Mouse (Mus musculus): ENCODE measurements at regions not wholly inside any gene's neighbourhood (a gene's known extent, or its start where the extent isn't known, plus 50 kb on each side); places are given as distances from the start of the nearest gene placed in this dataset.
A peak's percentile ranks its signal among the peaks of the same experiment; 100 is the strongest.

- 54% methylated on average over 5 of the region's 5 CpGs for WGBS
- H3K4me1 ChIP-seq (ENCODE audit: control insufficient read depth, insufficient read depth, low read length) = peaks cover 21% of the 10 kb centered on the region
- TF ChIP-seq POLR2A (IDR thresholded peaks at IDR 0.05; ENCODE audit: borderline replicate concordance, extremely low read depth, low read depth, low read length) = no peak
- peak; percentile 78 for TF ChIP-seq CTCF (IDR thresholded peaks at IDR 0.05; ENCODE audit: insufficient read depth, low read length)
- peak; percentile 49 for DNase-seq
- no peak overlapping the region for H3K4me3 ChIP-seq (replicated peaks; ENCODE audit: extremely low read depth, low read depth, low read length)
Observed at GRCm38 (mm10) chr2:148535562-148536180, 92.3 kb upstream of the Cd93 start.

- Histone ChIP-seq H3K4me1 (ENCODE audit: control insufficient read depth, insufficient read depth, low read length) (peaks cover 19% of the 10 kb centered on the region), H3K4me3 (replicated peaks; ENCODE audit: extremely low read depth, low read depth, low read length) (no peak overlapping the region)
- 51% methylated on average over 4 of the region's 4 CpGs for WGBS
- DNase-seq = no peak
- TF ChIP-seq POLR2A (IDR thresholded peaks at IDR 0.05; ENCODE audit: borderline replicate concordance, extremely low read depth, low read depth, low read length) (no peak), CTCF (IDR thresholded peaks at IDR 0.05; ENCODE audit: insufficient read depth, low read length) (no peak)
Observed at GRCm38 (mm10) chr2:148532051-148532450, 88.7 kb upstream of the Cd93 start.

- no peak for TF ChIP-seq CTCF (IDR thresholded peaks at IDR 0.05; ENCODE audit: insufficient read depth, low read length)
- TF ChIP-seq POLR2A (IDR thresholded peaks at IDR 0.05; ENCODE audit: borderline replicate concordance, extremely low read depth, low read depth, low read length) = no peak
- Histone ChIP-seq H3K4me1 (ENCODE audit: control insufficient read depth, insufficient read depth, low read length) (peaks cover 15% of the 10 kb centered on the region), H3K4me3 (replicated peaks; ENCODE audit: extremely low read depth, low read depth, low read length) (no peak overlapping the region)
- 41% methylated on average over 4 of the region's 4 CpGs for WGBS
- peak; percentile 15 for DNase-seq
Observed at GRCm38 (mm10) chr2:148530546-148530945, 87.2 kb upstream of the Cd93 start.

- WGBS = 71% methylated on average over 2 of the region's 2 CpGs
- Histone ChIP-seq H3K4me1 (ENCODE audit: control insufficient read depth, insufficient read depth, low read length) (peaks cover 15% of the 10 kb centered on the region), H3K4me3 (replicated peaks; ENCODE audit: extremely low read depth, low read depth, low read length) (no peak overlapping the region)
- DNase-seq = no peak
- TF ChIP-seq CTCF (IDR thresholded peaks at IDR 0.05; ENCODE audit: insufficient read depth, low read length) (no peak), POLR2A (IDR thresholded peaks at IDR 0.05; ENCODE audit: borderline replicate concordance, extremely low read depth, low read depth, low read length) (no peak)
Observed at GRCm38 (mm10) chr2:148529900-148530299, 86.5 kb upstream of the Cd93 start.

- TF ChIP-seq POLR2A (IDR thresholded peaks at IDR 0.05; ENCODE audit: borderline replicate concordance, extremely low read depth, low read depth, low read length) (no peak), CTCF (IDR thresholded peaks at IDR 0.05; ENCODE audit: insufficient read depth, low read length) (no peak)
- WGBS = 64% methylated on average over 5 of the region's 5 CpGs
- Histone ChIP-seq H3K4me1 (ENCODE audit: control insufficient read depth, insufficient read depth, low read length) (peaks cover 15% of the 10 kb centered on the region), H3K4me3 (replicated peaks; ENCODE audit: extremely low read depth, low read depth, low read length) (no peak overlapping the region)
- no peak for DNase-seq
Observed at GRCm38 (mm10) chr2:148527755-148528154, 84.4 kb upstream of the Cd93 start.

- Histone ChIP-seq H3K4me1 (ENCODE audit: control insufficient read depth, insufficient read depth, low read length) (peaks cover 9% of the 10 kb centered on the region; the same call in 1 of the 2 replicates), H3K4me3 (replicated peaks; ENCODE audit: extremely low read depth, low read depth, low read length) (no peak overlapping the region)
- no peak for DNase-seq
- TF ChIP-seq CTCF (IDR thresholded peaks at IDR 0.05; ENCODE audit: insufficient read depth, low read length) (no peak), POLR2A (IDR thresholded peaks at IDR 0.05; ENCODE audit: borderline replicate concordance, extremely low read depth, low read depth, low read length) (no peak)
- whole genome bisulfite sequencing = 95% methylated on average over 6 of the region's 6 CpGs
Observed at GRCm38 (mm10) chr2:148525496-148525895, 82.1 kb upstream of the Cd93 start.

- H3K4me3 ChIP-seq (replicated peaks; ENCODE audit: extremely low read depth, low read depth, low read length) = no peak overlapping the region
- TF ChIP-seq POLR2A (IDR thresholded peaks at IDR 0.05; ENCODE audit: borderline replicate concordance, extremely low read depth, low read depth, low read length) = no peak
- no peak for TF ChIP-seq CTCF (IDR thresholded peaks at IDR 0.05; ENCODE audit: insufficient read depth, low read length)
- no peak for DNase-seq
- H3K4me1 ChIP-seq (ENCODE audit: control insufficient read depth, insufficient read depth, low read length) = peaks cover 14% of the 10 kb centered on the region
- 81% methylated on average over 3 of the region's 3 CpGs for WGBS
Observed at GRCm38 (mm10) chr2:148523401-148523800, 80.0 kb upstream of the Cd93 start.

- 73% methylated on average over 2 of the region's 2 CpGs for WGBS
- no peak for DNase-seq
- TF ChIP-seq POLR2A (IDR thresholded peaks at IDR 0.05; ENCODE audit: borderline replicate concordance, extremely low read depth, low read depth, low read length) = no peak
- TF ChIP-seq CTCF (IDR thresholded peaks at IDR 0.05; ENCODE audit: insufficient read depth, low read length) = no peak
- no peak overlapping the region for H3K4me3 ChIP-seq (replicated peaks; ENCODE audit: extremely low read depth, low read depth, low read length)
- peaks cover 14% of the 10 kb centered on the region for H3K4me1 ChIP-seq (ENCODE audit: control insufficient read depth, insufficient read depth, low read length)
Observed at GRCm38 (mm10) chr2:148522936-148523335, 79.6 kb upstream of the Cd93 start.

GRCm38 (mm10) chr2:148521966-148522575 lies 78.7 kb upstream of the Cd93 start:
- DNase-seq = no peak
- peaks cover 14% of the 10 kb centered on the region for H3K4me1 ChIP-seq (ENCODE audit: control insufficient read depth, insufficient read depth, low read length)
- no peak overlapping the region for H3K4me3 ChIP-seq (replicated peaks; ENCODE audit: extremely low read depth, low read depth, low read length)
- 61% methylated on average over 5 of the region's 5 CpGs for WGBS
- TF ChIP-seq CTCF (IDR thresholded peaks at IDR 0.05; ENCODE audit: insufficient read depth, low read length) (no peak), POLR2A (IDR thresholded peaks at IDR 0.05; ENCODE audit: borderline replicate concordance, extremely low read depth, low read depth, low read length) (no peak)

- no peak overlapping the region for H3K4me3 ChIP-seq (replicated peaks; ENCODE audit: extremely low read depth, low read depth, low read length)
- DNase-seq = no peak
- 39% methylated on average over 7 of the region's 7 CpGs for WGBS
- TF ChIP-seq CTCF (IDR thresholded peaks at IDR 0.05; ENCODE audit: insufficient read depth, low read length) = no peak
- TF ChIP-seq POLR2A (IDR thresholded peaks at IDR 0.05; ENCODE audit: borderline replicate concordance, extremely low read depth, low read depth, low read length) = no peak
- peaks cover 14% of the 10 kb centered on the region for H3K4me1 ChIP-seq (ENCODE audit: control insufficient read depth, insufficient read depth, low read length)
Observed at GRCm38 (mm10) chr2:148520291-148520690, 76.9 kb upstream of the Cd93 start.

Measured in lung, adult 2 months (tissue).